Mouse (Mus musculus): ENCODE measurements at regions not wholly inside any gene's neighbourhood (a gene's known extent, or its start where the extent isn't known, plus 50 kb on each side); places are given as distances from the start of the nearest gene placed in this dataset.

- no peak for DNase-seq
Measured at GRCm38 (mm10) chr11:19470648-19471341, 452.0 kb upstream of the Meis1 start.

GRCm38 (mm10) chr11:19475068-19475786, 448.9 kb upstream of the Spred2 start:
- DNase-seq, result no peak

GRCm38 (mm10) chr11:19493089-19493756, 431.0 kb upstream of the Spred2 start:
- no peak for DNase-seq

GRCm38 (mm10) chr11:19521721-19522120, 402.5 kb upstream of the Spred2 start:
- DNase-seq, result no peak

- DNase-seq, result no peak
Measured at GRCm38 (mm10) chr11:19523853-19524487, 400.2 kb upstream of the Spred2 start.

- DNase-seq, result no peak
Measured at GRCm38 (mm10) chr11:19529126-19529525, 395.0 kb upstream of the Spred2 start.

- DNase-seq, result no peak
Measured at GRCm38 (mm10) chr11:19530652-19531051, 393.5 kb upstream of the Spred2 start.

GRCm38 (mm10) chr11:19531255-19532003, 392.7 kb upstream of the Spred2 start:
- DNase-seq, result peak; percentile 35

- no peak for DNase-seq
Measured at GRCm38 (mm10) chr11:19532867-19533266, 391.3 kb upstream of the Spred2 start.

GRCm38 (mm10) chr11:19533701-19534100, 390.5 kb upstream of the Spred2 start:
- DNase-seq, result peak; percentile 13

- DNase-seq, result no peak
Measured at GRCm38 (mm10) chr11:19535215-19535614, 389.0 kb upstream of the Spred2 start.

- DNase-seq, result no peak
Measured at GRCm38 (mm10) chr11:19546226-19546625, 377.9 kb upstream of the Spred2 start.

GRCm38 (mm10) chr11:19554316-19554946, 369.7 kb upstream of the Spred2 start:
- DNase-seq, result no peak

- no peak for DNase-seq
Measured at GRCm38 (mm10) chr11:19554947-19555770, 369.0 kb upstream of the Spred2 start.

GRCm38 (mm10) chr11:19560452-19560851, 363.7 kb upstream of the Spred2 start:
- DNase-seq, result no peak

- no peak for DNase-seq
Measured at GRCm38 (mm10) chr11:19562668-19563067, 361.5 kb upstream of the Spred2 start.

GRCm38 (mm10) chr11:19585228-19585627, 338.9 kb upstream of the Spred2 start:
- no peak for DNase-seq

GRCm38 (mm10) chr11:19592506-19593355, 331.4 kb upstream of the Spred2 start:
- DNase-seq, result no peak

- DNase-seq, result no peak
Measured at GRCm38 (mm10) chr11:19595107-19595506, 329.1 kb upstream of the Spred2 start.

- no peak for DNase-seq
Measured at GRCm38 (mm10) chr11:19596336-19596735, 327.8 kb upstream of the Spred2 start.

Measured in adrenal gland, postnatal 10 days (tissue).